Mouse (Mus musculus): Measurements from ENCODE around the gene Tmem158.

Gene Tmem158

DNA sequence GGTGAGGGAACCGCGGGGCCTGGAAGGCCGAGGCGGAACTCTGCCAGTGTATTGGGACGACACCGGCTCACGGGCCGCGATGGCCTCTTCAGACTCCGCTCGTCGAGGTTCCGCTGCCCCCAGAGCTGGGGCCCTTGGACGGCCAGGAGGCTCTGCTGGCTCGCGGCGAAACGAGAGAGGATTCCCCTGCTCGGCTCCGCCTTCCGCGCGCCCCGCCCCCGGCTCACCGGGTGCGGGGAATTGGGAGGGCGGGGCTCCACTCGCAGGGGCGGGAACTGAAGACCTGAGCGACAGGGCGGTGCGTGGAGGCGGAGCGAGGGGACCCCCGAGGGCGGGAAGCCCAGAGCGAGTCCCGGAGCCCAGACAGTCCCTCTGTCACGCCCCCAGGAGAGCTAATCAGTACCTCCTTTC, at the start of gene Tmem158:
Tmem158 (minus strand) TSS at position 154 of the 411 bp plus-strand sequence.
- DNase-seq (ENCODE audit: low spot score): peak; percentile 72

DNA sequence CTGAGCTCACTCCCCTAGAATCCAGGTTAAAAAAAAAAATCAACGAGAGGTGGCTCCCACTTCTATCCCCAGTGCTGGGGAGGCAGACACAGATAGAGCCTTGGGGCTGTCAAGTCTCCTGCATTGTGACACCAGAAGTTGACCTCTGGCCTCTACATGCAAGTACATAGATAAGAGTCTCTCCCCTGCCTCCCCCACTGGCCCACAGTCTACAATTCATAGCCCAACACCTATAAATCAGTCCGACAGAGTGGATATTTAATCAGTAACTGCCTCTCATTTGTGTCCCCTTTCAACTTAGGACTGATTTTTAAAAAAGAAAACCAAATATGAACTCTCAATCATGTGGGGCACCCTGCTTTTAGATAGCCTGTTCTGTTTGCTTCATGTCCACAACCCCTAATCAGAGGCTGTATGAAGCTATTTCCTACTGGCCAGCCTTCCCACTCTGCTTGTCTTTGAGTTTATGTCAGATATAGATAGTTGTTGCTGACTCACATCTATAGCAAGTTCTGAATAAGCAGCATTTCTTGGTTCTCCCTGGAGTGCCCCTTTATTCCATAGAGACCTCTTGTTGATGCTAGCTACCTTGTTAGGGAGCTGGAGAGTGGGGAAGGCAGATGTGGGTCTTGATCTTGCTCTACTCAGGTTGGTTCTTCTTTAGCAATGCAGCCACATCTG, 49.3 kb upstream of the Tmem158 start:
- DNase-seq (ENCODE audit: low spot score): no peak

DNA sequence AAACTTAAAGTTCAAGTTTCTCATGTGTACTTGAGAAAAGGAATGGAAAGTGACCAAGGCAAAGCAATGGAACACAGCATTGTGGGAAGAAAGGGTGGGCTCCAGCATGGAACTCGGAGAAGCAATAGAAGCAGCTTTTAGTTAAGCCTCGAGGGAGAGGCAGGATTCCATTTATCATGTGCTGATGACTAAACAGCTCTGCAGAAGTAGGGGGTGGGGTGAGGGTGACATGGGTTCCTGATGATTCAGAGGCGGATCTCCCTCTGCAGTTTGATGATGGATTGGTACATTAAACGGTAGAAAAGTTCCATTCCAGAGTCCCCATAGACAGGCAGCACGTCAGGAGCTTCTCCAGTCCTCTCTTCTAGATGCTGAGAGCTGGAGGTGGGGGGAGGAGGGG, 48.5 kb upstream of the Tmem158 start:
- no peak for DNase-seq (ENCODE audit: low spot score)

DNA sequence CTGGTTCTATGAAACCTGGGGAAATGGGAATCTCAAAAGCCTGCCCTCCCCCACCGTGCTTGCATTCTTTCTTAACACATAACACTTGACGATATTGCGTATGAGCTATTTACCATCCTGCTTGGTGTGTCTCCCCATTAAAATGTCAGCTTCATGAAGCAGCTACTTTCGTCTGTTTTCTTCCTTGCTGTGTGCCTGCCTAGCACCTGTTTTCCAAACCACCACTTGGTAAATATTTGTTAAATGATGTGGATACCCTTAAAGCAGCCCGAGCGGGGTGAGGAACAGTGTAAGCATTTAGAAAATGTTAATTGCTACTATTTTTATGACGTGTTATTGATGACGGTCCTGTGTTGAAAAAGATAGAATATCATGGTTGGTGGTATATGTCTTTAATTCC, 44.4 kb upstream of the Tmem158 start:
- DNase-seq (ENCODE audit: low spot score): no peak

DNA sequence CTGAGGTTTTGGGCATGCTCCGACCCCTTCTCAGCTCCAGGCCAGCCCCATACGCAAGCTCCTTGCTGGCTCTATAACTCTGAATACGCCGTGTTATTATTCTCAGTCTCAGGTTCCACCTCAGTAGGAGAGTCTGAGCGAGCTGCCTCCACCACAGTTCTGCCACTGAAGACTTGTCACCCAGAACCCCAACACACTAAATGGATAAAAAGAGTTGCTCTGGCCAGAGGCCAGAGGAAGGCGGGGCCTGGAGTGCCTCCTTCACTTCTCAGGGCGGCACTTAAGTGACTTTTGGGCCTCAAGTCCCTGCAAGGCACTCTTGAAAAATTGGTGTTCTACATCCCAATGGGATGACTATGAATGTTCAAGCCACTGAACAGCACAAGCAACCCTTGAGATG, 43.4 kb upstream of the Tmem158 start:
- no peak for DNase-seq (ENCODE audit: low spot score)

DNA sequence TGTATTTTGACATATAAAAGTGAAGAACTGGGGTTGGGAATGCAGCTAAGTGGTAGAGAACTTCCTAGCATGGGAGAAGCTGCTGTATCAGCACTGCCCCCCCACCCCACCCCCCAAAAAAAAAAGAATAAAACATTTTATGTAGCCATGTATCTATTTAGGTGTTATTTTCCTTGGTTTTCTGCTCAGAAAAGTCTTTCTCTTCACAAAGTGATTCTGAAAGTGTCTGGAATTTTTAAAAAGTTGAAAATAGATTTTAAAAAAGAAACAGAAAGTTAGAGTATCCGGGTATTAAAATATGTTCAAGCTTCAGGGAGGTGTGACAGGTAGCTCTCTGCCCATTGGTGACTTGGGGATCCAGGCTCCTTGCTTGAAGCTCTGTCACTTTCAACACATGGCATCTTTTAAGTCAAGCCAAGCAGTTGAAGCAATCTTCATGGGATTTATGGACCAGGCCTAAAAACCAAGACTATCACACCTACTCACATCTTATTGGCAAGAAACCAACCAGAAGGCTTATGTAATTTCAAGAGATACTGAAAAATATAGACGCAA, 42.3 kb upstream of the Tmem158 start:
- no peak for DNase-seq (ENCODE audit: low spot score)

DNA sequence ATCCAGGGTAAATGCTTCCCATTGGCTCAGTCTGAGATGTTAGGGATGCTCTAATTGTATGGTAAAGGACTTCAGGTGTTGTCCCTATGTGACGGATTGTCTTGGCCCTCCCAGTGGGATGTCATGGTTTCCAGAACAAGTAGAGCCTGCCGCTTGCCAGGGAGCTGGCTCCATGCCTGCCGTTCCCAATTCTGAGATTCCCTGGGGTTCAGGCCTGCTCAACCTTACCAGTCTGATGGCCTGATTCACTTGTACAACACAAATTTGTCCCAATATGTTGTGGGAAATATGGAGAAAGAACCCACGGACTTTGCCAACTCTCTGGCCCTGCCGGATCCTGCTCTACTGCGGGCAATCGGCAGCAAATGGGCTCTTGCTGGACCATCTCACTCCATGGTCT, 37.3 kb upstream of the Tmem158 start:
- DNase-seq (ENCODE audit: low spot score): no peak

DNA sequence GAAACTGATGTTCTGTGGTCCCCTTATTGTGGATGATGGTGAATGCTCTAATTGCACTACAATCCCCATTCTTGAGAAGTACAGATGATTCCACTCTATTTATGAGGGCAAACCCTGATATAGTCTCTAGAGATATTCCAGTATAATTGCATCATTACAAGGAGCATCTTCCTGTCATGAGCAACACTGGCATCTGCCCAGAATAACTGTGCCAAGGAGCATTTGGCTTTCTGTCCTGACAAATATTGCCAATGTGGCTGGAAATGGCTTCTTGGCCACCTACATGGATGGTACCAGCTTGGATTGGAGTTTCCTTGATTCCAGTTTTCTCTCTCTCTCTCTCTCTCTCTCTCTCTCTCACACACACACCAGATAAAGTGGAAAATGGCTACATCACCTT, 35.7 kb upstream of the Tmem158 start:
- no peak for DNase-seq (ENCODE audit: low spot score)

DNA sequence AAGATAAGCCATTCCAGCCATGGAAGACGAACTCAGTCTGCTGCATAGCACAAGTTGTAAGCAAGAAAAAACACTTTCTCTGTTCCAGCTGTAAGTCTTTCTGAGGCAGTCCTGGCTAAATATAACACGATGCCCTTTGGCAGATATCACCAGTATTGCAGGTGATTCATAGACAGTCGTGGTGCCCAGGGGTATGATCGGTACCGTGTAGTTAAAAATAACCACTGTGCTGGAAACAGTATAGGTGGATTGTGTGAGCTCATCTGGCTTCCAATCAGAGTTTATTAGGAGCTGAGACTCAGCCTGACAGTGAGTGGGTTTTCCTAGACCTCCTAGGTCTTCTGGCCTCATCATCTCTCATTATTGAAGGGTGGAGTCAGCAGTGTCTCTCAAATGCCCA, 34.0 kb upstream of the Tmem158 start:
- no peak for DNase-seq (ENCODE audit: low spot score)

DNA sequence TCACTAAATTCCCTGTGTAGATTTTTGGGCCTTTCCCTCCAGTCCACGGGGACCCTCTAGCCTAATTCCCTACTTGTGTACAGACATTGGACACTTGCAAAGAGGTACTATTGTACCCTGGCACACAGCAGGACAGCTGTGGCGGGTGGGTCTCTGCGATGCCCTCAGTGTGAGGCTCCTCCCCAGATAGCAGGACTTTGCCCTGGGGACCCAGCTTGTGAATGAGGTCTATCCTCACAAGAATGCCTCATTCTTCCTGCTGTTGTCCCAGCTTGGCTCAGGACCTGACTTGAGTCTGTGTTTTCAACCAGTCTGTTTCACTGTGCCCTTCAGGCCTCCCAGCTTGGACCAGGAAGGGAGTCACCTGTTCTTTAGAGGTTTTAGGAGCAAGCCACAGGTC, 27.8 kb upstream of the Tmem158 start:
- DNase-seq (ENCODE audit: low spot score): no peak

DNA sequence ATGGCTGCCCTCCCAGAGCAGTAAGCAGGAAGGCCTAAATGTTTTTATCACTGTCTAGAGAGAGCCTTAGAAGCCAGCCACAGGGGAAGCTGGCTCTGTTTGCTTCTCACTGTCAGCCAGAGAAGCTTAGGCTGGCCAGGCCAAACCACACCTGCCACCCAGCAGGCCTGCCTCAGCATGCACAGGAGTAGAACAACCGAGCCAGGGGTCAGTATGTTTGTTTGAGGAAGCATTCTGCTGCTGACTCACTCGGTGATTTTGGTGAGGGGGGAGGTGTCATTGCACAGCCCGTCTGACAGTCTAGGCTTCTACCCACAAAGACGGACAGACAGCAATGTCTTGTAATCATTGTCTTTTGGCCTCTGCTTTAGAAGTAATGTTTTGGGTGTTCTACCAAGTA, 25.1 kb upstream of the Tmem158 start:
- no peak for DNase-seq (ENCODE audit: low spot score)

DNA sequence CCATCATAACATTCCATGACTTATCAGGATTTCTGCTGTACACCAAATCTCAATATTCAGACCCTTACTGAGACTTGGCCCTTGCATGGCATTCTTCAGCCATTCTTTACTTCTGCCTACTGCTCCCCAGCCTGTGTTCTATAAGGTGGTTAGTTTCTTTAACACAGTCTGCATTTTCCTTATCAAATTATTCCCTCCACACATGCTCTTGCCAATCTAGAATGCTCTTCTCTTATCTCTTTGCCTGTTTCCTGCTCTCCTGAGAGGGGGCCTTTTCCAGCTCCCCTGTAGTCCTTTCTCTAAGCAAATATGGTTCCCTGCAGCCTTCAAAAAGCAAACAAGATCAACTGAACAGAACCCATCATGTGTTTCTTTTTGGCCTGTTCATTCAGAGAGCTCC, 20.2 kb upstream of the Tmem158 start:
- no peak for DNase-seq (ENCODE audit: low spot score)

DNA sequence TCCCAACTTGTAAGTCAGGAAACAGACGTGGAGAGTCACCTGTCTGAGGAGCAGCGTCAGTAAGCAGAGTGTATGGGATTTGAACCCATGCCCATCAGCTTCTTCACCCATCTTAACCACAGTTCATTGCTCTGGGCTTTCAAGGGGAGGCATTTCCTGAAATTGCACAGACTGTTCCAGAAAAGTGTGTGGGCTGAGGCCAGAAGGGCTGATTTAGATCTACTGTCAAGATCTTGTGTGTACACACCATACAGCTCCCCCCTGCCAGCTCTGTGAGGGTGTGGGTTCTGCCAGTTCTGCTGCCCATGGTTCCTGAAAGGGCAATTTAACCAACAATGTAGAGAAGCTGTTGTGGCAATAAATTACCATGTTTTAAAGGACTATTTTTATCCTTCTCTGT, 17.4 kb upstream of the Tmem158 start:
- no peak for DNase-seq (ENCODE audit: low spot score)

DNA sequence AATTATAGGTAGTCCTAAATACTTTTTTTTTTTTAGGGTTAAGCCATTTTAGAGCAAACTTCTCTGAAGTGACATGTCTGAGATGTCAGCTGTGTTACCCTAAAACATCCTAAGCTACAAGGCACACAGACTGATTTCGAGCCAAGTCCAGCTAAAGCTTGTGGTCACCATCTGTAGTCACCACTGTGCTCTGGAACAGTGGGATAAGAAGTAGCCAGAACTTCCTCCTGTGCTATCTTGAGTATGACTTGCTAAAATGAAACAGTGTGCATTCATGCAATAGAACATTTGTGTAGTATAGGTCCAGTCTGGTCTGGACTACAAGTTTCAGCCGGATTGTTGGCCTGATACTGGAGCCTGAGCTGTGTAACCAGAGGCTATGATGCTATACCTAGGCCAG, 14.8 kb upstream of the Tmem158 start:
- DNase-seq (ENCODE audit: low spot score): no peak

DNA sequence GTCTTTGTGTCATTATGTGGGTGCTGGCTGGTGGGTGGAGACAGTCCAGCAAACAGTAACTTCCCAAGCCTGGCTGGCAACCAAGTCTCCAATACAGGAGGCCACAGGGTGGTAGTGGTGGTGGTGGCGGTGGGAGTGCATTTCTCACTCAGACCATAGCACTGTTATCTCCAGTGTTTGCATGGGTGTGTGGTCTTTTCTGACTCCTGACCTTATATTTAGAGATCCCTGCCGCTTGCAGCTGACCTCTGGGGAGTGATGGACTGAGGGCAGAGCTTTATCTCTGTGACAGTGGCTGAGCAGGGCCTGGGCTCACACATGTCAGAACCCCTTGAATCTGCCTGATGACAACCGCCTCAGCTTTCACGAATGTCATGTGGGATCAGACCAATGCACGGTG, 14.1 kb upstream of the Tmem158 start:
- DNase-seq (ENCODE audit: low spot score): no peak

DNA sequence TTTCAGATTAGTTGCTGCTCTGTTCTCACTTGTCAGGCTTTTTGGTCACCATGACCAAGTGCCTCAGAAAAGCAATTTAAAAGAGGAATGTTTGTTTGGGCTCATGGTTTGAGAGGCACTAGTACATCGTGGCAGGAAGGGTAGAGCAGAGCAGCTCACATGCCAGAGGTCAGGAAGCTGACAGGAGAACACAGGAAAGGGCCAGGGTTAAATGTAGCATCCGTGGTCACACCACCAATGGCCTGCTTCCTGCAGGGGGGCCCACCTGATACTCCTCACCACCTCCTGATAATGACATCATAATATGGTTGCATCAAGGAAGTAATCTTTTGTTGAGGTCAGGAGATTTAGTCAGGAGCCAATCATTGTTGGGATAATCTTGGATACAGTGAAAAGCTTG, 13.3 kb upstream of the Tmem158 start:
- no peak for DNase-seq (ENCODE audit: low spot score)

DNA sequence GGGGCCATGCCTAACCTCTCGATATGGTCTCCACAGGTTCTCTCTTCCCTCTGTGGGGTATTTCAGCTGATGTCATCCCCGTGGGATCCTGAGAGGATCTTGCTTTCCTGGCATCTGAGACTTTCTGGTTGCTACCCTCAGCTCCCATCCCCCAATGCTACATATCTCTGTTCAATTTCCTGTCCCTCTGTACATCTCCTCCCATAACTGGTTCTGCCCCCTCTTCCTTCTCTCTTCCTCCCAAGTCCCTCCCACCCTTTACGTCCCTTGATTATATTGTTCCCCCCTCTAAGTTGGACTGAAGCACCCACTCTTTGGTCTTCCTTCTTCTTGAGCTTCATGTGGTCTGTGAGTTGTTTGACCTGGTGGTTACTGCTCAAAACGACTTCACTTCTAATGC, 11.0 kb upstream of the Tmem158 start:
- no peak for DNase-seq (ENCODE audit: low spot score)

DNA sequence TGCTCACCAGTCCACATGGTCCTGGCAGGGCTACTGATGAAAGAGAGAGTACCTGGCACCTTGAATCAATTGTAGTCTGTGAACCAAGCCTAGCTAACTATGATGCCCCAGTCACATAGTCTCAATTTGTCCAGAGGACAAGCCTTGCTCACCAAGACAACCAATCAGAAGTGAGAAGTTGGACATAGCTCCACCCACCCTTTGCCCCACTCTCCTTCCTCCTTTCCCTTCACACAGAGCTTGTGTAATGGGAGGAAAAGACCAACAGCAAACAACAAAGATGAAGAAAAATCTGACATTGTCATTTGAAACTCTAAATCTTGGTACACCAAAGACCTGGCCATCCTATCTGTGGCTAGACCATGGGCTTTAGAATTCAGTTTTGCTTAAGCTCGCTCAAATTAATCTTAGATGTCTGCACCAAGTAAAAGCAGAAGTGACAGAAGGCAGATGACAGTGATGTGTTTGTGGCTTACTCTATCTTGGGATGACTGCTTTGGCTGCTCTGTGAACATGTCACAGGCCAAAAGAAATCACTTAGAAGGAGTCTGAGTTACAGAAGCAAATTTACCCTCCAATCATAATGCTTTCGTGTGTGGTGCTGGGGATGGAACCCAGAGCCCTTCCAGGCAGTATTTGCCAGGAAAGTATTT, 9.5 kb upstream of the Tmem158 start:
- DNase-seq (ENCODE audit: low spot score): no peak

DNA sequence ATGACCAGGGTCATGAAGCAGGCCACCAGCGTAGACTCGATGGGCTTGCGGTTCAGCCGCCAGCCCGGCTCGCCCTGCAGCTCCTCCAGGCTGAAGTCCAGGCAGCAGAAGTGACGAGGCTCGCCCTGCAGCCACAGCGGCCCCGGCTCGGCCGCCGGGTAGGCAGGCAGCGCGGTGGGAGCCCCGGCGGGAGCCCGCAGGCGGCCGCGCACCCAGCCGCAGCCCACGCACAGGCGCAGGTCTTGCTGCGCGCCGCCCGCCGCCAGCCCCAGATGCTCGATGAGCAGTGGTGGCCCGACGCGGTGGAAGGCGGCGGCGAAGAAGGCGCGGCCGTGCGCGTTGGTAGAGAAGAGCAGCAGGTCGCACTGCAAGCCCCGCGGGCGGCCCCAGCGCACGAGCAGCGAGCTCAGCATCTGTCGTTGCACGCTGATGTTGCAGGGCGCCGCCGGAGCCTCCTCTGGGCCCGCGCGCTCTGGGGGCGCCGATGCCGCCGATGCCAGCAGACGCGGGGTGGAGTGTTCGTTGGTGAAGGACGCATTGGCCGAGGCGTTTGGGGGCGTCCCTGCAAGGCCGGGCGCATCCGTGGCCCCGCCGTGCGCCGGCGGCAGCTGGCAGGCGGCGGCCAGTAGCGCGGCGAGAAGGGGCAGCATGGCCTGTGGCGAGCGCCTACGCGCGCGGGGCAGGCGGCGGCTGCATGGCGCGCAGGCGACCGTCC, 511 bp downstream of the Tmem158 start:
- peak; percentile 70 for DNase-seq (ENCODE audit: low spot score)

DNA sequence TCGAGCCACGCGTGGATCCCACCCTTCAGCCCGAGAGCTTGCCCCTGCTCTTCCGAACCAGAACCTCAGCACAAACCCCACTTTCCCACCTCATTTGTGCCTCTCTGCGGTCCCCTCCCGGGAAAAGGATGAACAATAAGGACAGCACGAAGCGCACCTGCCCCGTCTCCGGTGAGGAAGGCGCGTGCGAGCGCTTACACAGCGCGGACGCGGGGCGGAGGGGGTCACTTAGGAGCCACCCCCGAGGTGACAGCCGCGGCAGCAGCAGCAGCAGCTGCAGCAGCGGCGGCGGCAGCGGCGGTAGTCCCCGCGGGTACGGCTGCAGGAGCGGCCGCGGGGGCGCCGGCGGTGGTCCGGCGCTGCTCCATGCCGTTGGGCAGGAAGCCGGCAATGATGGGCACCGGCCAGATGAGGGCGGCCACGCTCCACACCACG, 1.1 kb downstream of the Tmem158 start:
- DNase-seq (ENCODE audit: low spot score): no peak

DNA sequence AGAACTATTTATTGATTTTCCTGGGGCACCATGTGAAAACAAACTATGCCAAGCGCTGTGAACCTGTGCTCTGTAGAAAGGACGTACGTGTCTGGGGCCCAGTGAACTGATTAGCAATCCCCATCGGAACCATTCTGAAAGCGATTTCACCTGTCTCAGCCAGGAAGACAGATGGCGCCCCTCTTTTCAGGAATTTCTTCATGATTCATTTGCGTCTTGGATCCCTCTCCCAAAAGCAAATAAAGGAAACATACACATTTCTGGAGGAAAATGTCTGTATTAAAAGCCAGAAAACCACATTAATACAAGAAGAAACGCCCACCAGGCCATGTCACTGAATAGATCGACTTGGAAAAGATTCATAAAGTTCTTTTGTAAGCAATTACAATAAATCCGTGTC, 1.8 kb downstream of the Tmem158 start:
- no peak for DNase-seq (ENCODE audit: low spot score)

DNA sequence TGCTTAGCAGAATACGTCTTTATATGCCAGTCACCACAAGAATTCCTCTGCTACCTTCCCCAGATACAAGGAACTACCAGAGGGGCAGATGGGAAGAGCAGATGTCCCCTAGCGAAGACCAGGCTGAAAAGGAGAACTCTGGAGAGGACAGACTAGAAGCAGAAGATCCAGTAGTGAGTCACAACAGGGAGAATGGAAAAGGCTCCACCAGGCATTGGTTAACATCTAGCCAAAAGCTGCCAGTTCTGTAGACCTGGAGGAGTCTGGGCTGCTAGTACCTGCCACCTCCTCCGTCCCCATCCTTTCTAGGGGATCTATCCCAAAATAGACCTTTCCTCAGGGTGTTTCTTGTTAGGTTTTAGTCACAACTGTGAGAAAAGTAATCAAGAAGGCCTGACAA, 4.8 kb downstream of the Tmem158 start:
- DNase-seq (ENCODE audit: low spot score): no peak

DNA sequence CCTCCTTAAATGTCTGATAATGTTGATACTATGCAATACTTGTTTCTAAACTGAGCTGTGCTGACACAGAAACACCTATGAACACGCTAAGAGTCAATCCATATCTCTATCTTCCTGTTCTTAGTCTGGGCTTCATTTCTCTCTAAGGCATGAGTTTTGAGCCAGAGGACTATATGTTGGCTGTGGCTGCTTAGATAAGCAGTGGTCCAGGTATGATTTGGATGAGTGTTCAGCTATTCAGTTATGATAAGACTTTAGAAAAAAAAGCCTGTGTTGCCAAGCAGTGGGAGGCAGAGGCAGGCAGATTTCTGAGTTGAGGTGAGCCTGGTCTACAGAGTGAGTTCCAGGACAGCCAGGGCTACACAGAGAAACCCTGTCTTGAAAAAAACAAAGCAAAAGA, 12.6 kb downstream of the Tmem158 start:
- no peak for DNase-seq (ENCODE audit: low spot score)

All from layer of hippocampus, adult 11-12 months (tissue).